Mouse (Mus musculus) liver, embryonic 12.5 days (tissue): ENCODE results near the gene Rbm7. TPM values are rescaled to one million over a fixed set of nuclear protein-coding genes. Genes with fewer than 3 reads are reported as not detected.
A peak's percentile ranks its signal among the peaks of the same experiment; 100 is the strongest.

Experiments
- ATAC-seq: fragments of 200-750 bp; cut with Nextera tagmentation; 2 replicates; pipeline ENCODE4 v1.8.0; 2017; ENCODE audit warnings: moderate number of reproducible peaks, mild to moderate bottlenecking, moderate library complexity
- H3K27ac ChIP-seq: fragments of 300-500 bp; sonication (generic); 2 replicates; pipeline ENCODE4 v1.5.1; 2016; ENCODE audit warnings: mild to moderate bottlenecking
- H3K27me3 ChIP-seq: fragments of 300-500 bp; sonication (generic); replicated peaks from 2 replicates; pipeline ENCODE4 v1.6.1; 2016; ENCODE audit warnings: mild to moderate bottlenecking, moderate library complexity
- H3K36me3 ChIP-seq: fragments of 300-500 bp; sonication (generic); 2 replicates; pipeline ENCODE4 v1.6.1; 2016; ENCODE audit warnings: mild to moderate bottlenecking, moderate library complexity
- H3K4me1 ChIP-seq: fragments of 300-500 bp; sonication (generic); 2 replicates; pipeline ENCODE4 v1.6.1; 2016
- H3K4me2 ChIP-seq: fragments of 300-500 bp; sonication (generic); 2 replicates; pipeline ENCODE4 v1.6.1; 2016; ENCODE audit warnings: mild to moderate bottlenecking, moderate library complexity
- H3K4me3 ChIP-seq: fragments of 300-500 bp; sonication (generic); 2 replicates; pipeline ENCODE4 v1.5.1; 2016; ENCODE audit warnings: mild to moderate bottlenecking, moderate library complexity
- H3K9ac ChIP-seq: fragments of 300-500 bp; sonication (generic); 2 replicates; pipeline ENCODE4 v1.6.1; 2016; ENCODE audit warnings: mild to moderate bottlenecking, moderate library complexity
- H3K9me3 ChIP-seq: fragments of 300-500 bp; sonication (generic); replicated peaks from 2 replicates; pipeline ENCODE4 v1.6.1; 2016; ENCODE audit warnings: mild to moderate bottlenecking, moderate library complexity
- WGBS: fragments of 180-500 bp; shearing (Covaris S2); methylation state at CpG from one replicate; pipeline ENCODE4 v1.1.7; 2016; ENCODE audit not compliant: insufficient replicate concordance; 5-methylcytosine and 5-hydroxymethylcytosine counted together
- polyA plus RNA-seq: library from polyadenylated mRNA; unstranded; fragments of >200 nt; fragmentation: Nextera tagmentation; extraction: Ambion mirVana; gene quantifications from 2 replicates; pipeline ENCODE4 v1.2.1, GENCODE M21; 2016

The Rbm7 gene
- polyA plus RNA-seq, 1 experiment from 2014 or later, result 73.6 TPM

- no peak for ATAC-seq
- peaks cover 14% of the 10 kb centered on the region for H3K27me3 ChIP-seq
- H3K36me3 ChIP-seq, result no peaks in the 10 kb centered on the region
- H3K27ac ChIP-seq, result no peak overlapping the region
- H3K9me3 ChIP-seq, result no peaks in the 10 kb centered on the region
- H3K4me3 ChIP-seq, result no peak overlapping the region
- H3K4me1 ChIP-seq, result no peaks in the 10 kb centered on the region
- H3K9ac ChIP-seq, result no peak overlapping the region
- WGBS, result 75% methylated on average over 19 of the region's 19 CpGs
- H3K4me2 ChIP-seq, result no peak overlapping the region
These were observed 22.5 kb upstream of the Rbm7 start for GRCm38 (mm10) chr9:48517372-48518130.

DNA sequence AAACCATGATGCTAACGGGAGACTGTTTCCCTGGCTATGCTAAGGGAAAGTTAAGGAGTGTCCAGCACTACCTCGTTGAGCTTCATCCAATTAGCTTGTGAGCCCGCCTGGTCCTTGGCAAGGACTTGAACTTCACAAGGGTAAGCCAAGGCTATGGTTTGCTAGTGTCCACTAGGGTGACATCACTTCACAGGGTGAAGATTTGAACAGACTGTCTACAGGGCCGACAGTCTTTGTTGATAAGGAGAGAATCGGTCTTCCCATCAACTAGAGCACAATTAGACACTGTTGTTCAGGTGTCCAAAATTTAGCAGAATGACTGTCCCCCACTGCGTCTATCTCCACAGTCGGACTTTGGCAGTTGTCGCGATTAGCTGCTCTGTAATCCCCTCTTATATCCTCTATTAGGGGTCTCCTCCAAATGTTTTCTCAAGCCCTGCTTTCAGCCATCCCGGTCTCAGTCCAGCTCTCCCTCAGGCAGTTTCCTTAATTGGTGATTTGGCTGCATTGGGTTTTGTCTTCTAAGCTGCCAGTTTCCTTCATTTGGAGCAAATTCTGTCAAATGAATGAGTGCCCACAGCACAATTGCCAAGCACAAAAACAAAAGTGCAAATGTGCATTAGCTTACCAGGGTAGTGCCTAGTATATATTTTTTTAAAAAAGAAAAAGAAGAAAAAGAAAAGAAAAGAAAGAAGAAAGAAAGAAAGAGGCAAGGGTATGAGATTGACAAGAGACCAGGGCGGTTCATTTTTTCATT is 21.7 kb upstream of the Rbm7 start:
- Histone ChIP-seq H3K27me3 (peaks cover 14% of the 10 kb centered on the region), H3K9me3 (no peaks in the 10 kb centered on the region), H3K36me3 (no peaks in the 10 kb centered on the region), H3K4me3 (no peak overlapping the region), H3K9ac (no peak overlapping the region), H3K4me2 (no peak overlapping the region), H3K27ac (no peak overlapping the region), H3K4me1 (no peaks in the 10 kb centered on the region)
- no peak for ATAC-seq
- WGBS, result 72% methylated on average over 11 of the region's 11 CpGs

DNA sequence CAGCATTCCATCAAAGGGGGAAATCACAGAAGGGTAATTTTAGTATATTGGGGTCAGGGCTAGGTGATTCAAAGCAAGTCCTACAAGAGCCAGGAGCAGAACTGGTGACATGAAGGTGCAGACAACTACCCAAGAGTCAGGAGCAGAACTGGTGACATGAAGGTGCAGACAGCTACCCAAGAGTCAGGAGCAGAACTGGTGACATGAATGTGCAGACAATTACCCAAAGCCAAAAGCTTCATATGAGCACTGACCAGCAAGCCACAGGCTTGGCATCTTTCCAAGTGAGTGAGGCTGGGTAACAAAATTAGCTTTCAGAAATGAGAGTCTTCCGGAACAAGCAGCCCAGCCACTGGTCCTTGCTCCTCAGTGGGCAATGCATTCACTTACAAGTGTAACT is 20.2 kb upstream of the Rbm7 start:
- ATAC-seq, result no peak
- Histone ChIP-seq H3K4me3 (no peak overlapping the region), H3K27ac (no peak overlapping the region), H3K9me3 (no peaks in the 10 kb centered on the region), H3K4me2 (no peak overlapping the region), H3K36me3 (no peaks in the 10 kb centered on the region), H3K27me3 (peaks cover 14% of the 10 kb centered on the region), H3K9ac (no peak overlapping the region), H3K4me1 (no peaks in the 10 kb centered on the region)
- WGBS, result 67% methylated on average over 1 of the region's 1 CpGs

- Histone ChIP-seq H3K4me1 (no peaks in the 10 kb centered on the region), H3K4me2 (no peak overlapping the region), H3K4me3 (no peak overlapping the region), H3K27ac (no peak overlapping the region), H3K36me3 (no peaks in the 10 kb centered on the region), H3K27me3 (no peaks in the 10 kb centered on the region), H3K9me3 (no peaks in the 10 kb centered on the region), H3K9ac (no peak overlapping the region)
- WGBS, result 56% methylated on average over 5 of the region's 5 CpGs
- no peak for ATAC-seq
These were observed 15.0 kb upstream of the Rbm7 start for GRCm38 (mm10) chr9:48510134-48510533.

GRCm38 (mm10) chr9:48504741-48505365 is 9.8 kb upstream of the Rbm7 start:
- Histone ChIP-seq H3K4me2 (no peak overlapping the region), H3K36me3 (no peaks in the 10 kb centered on the region), H3K9ac (no peak overlapping the region), H3K27me3 (peaks cover 7% of the 10 kb centered on the region; the same call in 1 of the 2 replicates), H3K4me3 (no peak overlapping the region), H3K9me3 (no peaks in the 10 kb centered on the region), H3K27ac (no peak overlapping the region), H3K4me1 (no peaks in the 10 kb centered on the region)
- 63% methylated on average over 8 of the region's 8 CpGs for WGBS
- ATAC-seq, result no peak

GRCm38 (mm10) chr9:48503001-48503400 is 7.9 kb upstream of the Rbm7 start:
- Histone ChIP-seq H3K9me3 (no peaks in the 10 kb centered on the region), H3K4me2 (no peak overlapping the region), H3K36me3 (no peaks in the 10 kb centered on the region), H3K9ac (no peak overlapping the region), H3K27me3 (peaks cover 7% of the 10 kb centered on the region; the same call in 1 of the 2 replicates), H3K4me3 (no peak overlapping the region), H3K4me1 (no peaks in the 10 kb centered on the region), H3K27ac (no peak overlapping the region)
- 50% methylated on average over 2 of the region's 2 CpGs for WGBS
- ATAC-seq, result no peak

DNA sequence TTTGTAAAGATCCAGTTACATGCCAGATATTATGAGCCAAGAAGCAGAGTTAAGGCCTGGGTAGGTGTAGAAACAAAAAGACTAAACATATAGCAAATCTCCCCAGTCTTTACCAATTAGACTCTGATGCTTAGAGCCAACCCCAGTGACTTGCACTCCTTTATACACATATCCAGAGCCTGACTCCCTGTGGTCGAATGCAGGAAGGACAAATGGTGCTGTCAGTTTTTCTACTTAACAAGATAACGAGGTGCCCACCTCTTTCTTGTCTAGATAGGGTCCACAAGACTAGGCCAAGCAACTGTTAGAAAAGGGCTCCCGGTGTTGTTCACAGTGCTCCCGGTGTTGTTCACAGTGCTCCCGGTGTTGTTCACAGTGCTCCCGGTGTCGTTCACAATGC is 6.1 kb upstream of the Rbm7 start:
- Histone ChIP-seq H3K4me3 (no peak overlapping the region), H3K9ac (no peak overlapping the region), H3K9me3 (no peaks in the 10 kb centered on the region), H3K36me3 (no peaks in the 10 kb centered on the region), H3K4me2 (no peak overlapping the region), H3K27me3 (peaks cover 11% of the 10 kb centered on the region; the same call in 1 of the 2 replicates), H3K27ac (no peak overlapping the region), H3K4me1 (peaks cover 4% of the 10 kb centered on the region)
- ATAC-seq, result no peak
- 65% methylated on average over 7 of the region's 7 CpGs for WGBS

GRCm38 (mm10) chr9:48495548-48495932 is 441 bp upstream of the Rbm7 start:
- peaks cover 34% of the 10 kb centered on the region for H3K36me3 ChIP-seq
- 0 out of 2 replicates have a peak, but pooled peaks cover 3% of the 10 kb centered on the region for H3K27me3 ChIP-seq
- H3K9ac ChIP-seq, result peak overlapping the region; percentile 91
- H3K4me2 ChIP-seq, result peak overlapping the region; percentile 85
- no peaks in the 10 kb centered on the region for H3K9me3 ChIP-seq
- WGBS, result 2% methylated on average over 34 of the region's 34 CpGs
- peak; percentile 60 for ATAC-seq
- peak overlapping the region; percentile 94 for H3K4me3 ChIP-seq
- peak overlapping the region; percentile 89 for H3K27ac ChIP-seq
- H3K4me1 ChIP-seq, result peaks cover 29% of the 10 kb centered on the region

DNA sequence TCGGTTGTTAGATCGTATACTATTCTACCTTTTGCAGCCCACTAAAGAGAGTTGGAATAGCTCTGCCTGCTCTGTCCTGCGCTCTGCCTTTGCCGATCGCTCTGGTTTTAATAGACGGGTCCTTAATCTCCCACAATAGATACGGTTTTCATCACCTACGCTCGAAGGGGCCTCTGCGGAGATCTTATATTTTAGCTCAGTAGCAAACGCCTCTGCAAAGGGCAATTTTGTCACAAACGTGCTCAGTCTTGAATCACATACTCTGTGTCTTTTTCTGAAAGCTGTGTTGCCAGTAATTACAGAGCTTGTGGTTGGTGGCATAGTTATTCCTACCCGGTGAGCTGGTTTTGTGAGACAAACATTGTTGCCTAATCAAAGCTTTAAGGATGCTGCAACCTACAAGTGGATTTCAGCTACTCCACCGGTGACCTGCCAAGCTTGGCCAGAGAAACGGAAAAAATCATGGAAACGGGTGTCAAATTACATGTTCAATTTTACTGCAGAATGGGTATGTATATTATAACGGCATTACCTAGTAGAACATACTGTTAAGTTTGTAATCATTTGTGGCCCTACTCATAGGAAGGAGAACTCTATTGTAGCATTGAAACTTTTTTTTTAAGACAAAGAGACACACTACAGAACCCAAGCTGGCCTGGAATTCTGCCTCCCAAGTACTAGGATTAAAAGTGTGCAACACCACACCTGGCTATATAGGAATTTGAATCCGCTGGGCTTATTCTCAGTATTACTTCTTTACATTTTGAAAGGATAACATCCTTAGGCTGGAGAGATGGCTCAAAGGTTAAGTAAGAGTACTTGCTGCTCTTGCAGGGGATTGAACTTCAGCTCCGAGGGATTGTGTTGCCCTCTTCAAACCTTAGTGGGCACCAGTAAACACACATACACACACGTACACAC is 13.6 kb downstream of the Rbm7 start:
- WGBS, result 37% methylated on average over 20 of the region's 20 CpGs
- H3K4me3 ChIP-seq, result peak overlapping the region; percentile 84
- ATAC-seq, result no peak
- peak overlapping the region; percentile 96 for H3K4me2 ChIP-seq
- H3K27ac ChIP-seq, result peak overlapping the region; percentile 73
- no peaks in the 10 kb centered on the region for H3K27me3 ChIP-seq
- H3K9me3 ChIP-seq, result no peaks in the 10 kb centered on the region
- H3K36me3 ChIP-seq, result peaks cover 35% of the 10 kb centered on the region
- H3K9ac ChIP-seq, result peak overlapping the region; percentile 66
- peaks cover 43% of the 10 kb centered on the region for H3K4me1 ChIP-seq

DNA sequence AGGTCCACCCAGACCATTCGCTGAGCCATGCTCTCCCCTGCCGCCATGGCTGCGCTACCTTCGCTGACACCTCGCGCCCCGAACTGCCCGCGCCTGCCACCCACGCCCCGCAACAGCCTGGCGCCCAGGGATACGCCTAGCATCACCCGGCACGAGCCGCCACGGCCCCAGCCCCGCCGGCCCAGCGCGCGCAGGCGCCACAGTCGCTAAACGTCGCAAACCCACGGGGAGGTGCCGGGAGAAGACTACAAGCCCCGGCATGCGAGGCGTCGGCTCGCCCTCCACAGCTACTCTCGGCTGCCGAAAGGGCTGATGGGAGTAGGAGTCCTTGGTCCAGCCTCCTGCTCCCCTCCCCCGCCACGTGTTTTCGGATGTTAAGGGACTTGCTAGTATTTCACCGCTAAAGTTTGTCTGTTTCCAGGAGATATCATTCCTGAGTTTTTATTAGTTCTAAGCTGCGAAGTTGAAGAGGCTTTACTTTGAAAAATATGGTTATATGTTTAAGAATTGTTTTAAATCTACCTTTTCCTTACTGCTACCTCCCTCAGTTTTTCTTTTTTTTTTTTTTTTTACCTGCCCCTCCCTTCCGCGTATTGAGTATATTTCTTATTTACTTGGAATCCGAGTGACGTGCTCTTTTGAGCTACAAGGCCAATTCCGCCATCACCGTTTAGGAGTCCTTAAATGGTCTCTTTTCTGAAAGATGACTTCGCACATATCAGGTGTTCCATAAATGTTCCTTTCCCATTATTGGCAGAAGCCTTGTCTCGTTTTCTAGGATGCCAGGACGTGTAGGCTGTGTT is 14.5 kb downstream of the Rbm7 start, which contains the start of gene Rexo2:
TSS of gene Rexo2 (minus strand) at position 213 of the 803 bp plus-strand sequence.
- Histone ChIP-seq H3K9me3 (no peaks in the 10 kb centered on the region), H3K27ac (peak within 1 kb of the TSS; percentile 76), H3K4me1 (peaks cover 50% of the 10 kb centered on the region), H3K4me2 (peak within 1 kb of the TSS; percentile 96), H3K9ac (peak within 1 kb of the TSS; percentile 91), H3K27me3 (no peaks in the 10 kb centered on the region), H3K36me3 (peaks cover 35% of the 10 kb centered on the region), H3K4me3 (peak within 1 kb of the TSS; percentile 84)
- ATAC-seq, result peak; percentile 98
- WGBS, result 1% methylated on average over 49 of the region's 49 CpGs
